Mouse (Mus musculus) adrenal gland, postnatal 4 days (tissue): ENCODE data around the gene Ube2cbp. TPM values are rescaled to one million over a fixed set of nuclear protein-coding genes. Genes with fewer than 3 reads are reported as not detected.

Experiments used
- total RNA-seq, 2 experiments: library from RNA; stranded (reverse); gene quantifications; 2 replicates each; pipeline ENCODE4 v1.2.3; 2021

The Ube2cbp gene
- total RNA-seq, 2 experiments from 2014 or later = 4.3 to 5.1 TPM

Other genes with a start within 250 kb of the Ube2cbp start
- 10 to 100 TPM; 34.3 to 35.3 TPM for gene Dop1a, start 2.2 kb upstream of the Ube2cbp start, total RNA-seq
- gene Pgm3, start 106.9 kb upstream of the Ube2cbp start, total RNA-seq = 10 to 100 TPM; 36.3 to 38.5 TPM
- 10 to 100 TPM; 14.2 to 15.1 TPM for gene Rwdd2a, start 107.0 kb upstream of the Ube2cbp start, total RNA-seq
- gene Me1, start 231.0 kb upstream of the Ube2cbp start, total RNA-seq = 100 to 1,000 TPM; 339 to 341 TPM